12 mouse cellular contexts compared by ENCODE assay signal in the genomic region with DNA sequence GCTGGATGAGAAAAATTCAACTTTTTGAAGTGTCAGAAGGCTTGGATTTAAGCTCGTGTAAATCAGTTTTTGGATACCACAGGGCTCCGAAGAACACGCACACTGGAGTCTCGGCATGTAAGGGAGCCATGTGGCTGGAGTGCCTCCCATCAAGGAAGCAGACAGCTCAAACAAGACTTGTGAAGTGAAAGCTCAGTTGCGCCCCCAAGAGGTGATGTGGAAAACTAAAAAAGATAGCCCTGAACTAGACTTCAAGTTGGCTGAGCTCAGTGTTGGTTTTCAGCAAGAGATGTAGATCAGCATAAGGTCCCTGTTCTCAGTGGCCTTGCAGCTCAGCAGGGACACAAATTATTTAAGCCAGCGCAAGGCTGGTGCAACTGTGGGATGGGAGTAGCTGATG.
A peak's percentile ranks its signal among the peaks of the same experiment; 100 is the strongest.
DNase-seq lines count a peak whose midpoint lies in the region; ATAC-seq and TF ChIP-seq lines count a peak whose summit lies in the region.
"Had no signal": no experiment of that assay in that cellular context is flagged by ENCODE, and none has a peak within 500 bp of the region (broad histone marks: within the 10 kb centered on the region; RNA-seq: fewer than 3 reads in every experiment).

No protein-coding gene starts in this region.

- no peaks in the 10 kb centered on the region for H3K4me1 ChIP-seq in forebrain, postnatal 0 days (ENCODE audit: insufficient read depth)
- H3K4me1 ChIP-seq in forebrain, embryonic 15.5 days, result no peaks in the 10 kb centered on the region
- H3K4me1 ChIP-seq in MEL (ENCODE audit: control insufficient read depth in 1 of 2, insufficient read depth in 2 of 2, low read length in 2 of 2), result no peaks in the 10 kb centered on the region
- H3K4me1 ChIP-seq: kidney, embryonic 15.5 days; megakaryocyte, embryonic 14.5 days had no signal

- no peaks in the 10 kb centered on the region for H3K27me3 ChIP-seq in forebrain, postnatal 0 days (ENCODE audit: insufficient read depth, low read length)
- H3K27me3 ChIP-seq in forebrain, embryonic 15.5 days, result no peaks in the 10 kb centered on the region
- peaks cover 9 to 10% of the 10 kb centered on the region in 2 experiments for H3K27me3 ChIP-seq in MEL (ENCODE audit: control insufficient read depth in 1 of 2, insufficient read depth in 2 of 2, low read length in 2 of 2)
- H3K27me3 ChIP-seq: megakaryocyte, embryonic 14.5 days had no signal

- H3K36me3 ChIP-seq in forebrain, postnatal 0 days (ENCODE audit: insufficient read depth), result no peaks in the 10 kb centered on the region
- no peaks in the 10 kb centered on the region for H3K36me3 ChIP-seq in forebrain, embryonic 15.5 days
- no peaks in the 10 kb centered on the region for H3K36me3 ChIP-seq in MEL (ENCODE audit: control insufficient read depth in 1 of 2, insufficient read depth in 2 of 2, low read length in 2 of 2)
- H3K36me3 ChIP-seq: forebrain, embryonic 10.5 days; kidney, embryonic 15.5 days had no signal

- peak; percentile 16; the same call in 1 of the 2 replicates for TF ChIP-seq RAD21 in MEL (IDR thresholded peaks at IDR 0.05; ENCODE audit: low read depth, low read length)

- H3K4me2 ChIP-seq in forebrain, postnatal 0 days (ENCODE audit: low read depth), result no peak overlapping the region
- no peak overlapping the region for H3K4me2 ChIP-seq in forebrain, embryonic 15.5 days (replicated peaks)
- H3K4me2 ChIP-seq: kidney, embryonic 15.5 days had no signal

- TF ChIP-seq CTCF in forebrain, postnatal 0 days (IDR thresholded peaks at IDR 0.05; ENCODE audit: low read depth), result peak; percentile 44
- peak; percentile 33 to 52 (median 47) for TF ChIP-seq CTCF in MEL (IDR thresholded peaks at IDR 0.05 in 2 of 3, conservative IDR thresholded peaks at IDR 0.05 in 1 of 3; ENCODE audit: control insufficient read depth in 1 of 3, insufficient read depth in 1 of 3, low read depth in 2 of 3, low read length in 3 of 3, poor library complexity in 1 of 3, severe bottlenecking in 1 of 3)

- no peak for DNase-seq in forebrain, postnatal 0 days
- peak; percentile 5 for DNase-seq in lung, postnatal 36 days
- no peak for DNase-seq in lung, postnatal 4 days
- peak; percentile 65 for DNase-seq in MEL (ENCODE audit: low read depth, low spot score)
- peak; percentile 37 for DNase-seq in retina, embryonic 14.5 days (ENCODE audit: low spot score)
- DNase-seq in thymus, postnatal 36 days, result no peak
- DNase-seq in layer of hippocampus, adult 9-11 months, result no peak
- DNase-seq: left cerebral cortex, postnatal 4 days had no signal

- H3K9ac ChIP-seq in forebrain, postnatal 0 days, result no peak overlapping the region
- H3K9ac ChIP-seq in forebrain, embryonic 15.5 days (replicated peaks), result no peak overlapping the region
- H3K9ac ChIP-seq in MEL (ENCODE audit: control insufficient read depth, low read depth, low read length, poor library complexity, severe bottlenecking), result no peak overlapping the region
- H3K9ac ChIP-seq: kidney, embryonic 15.5 days had no signal

- no peaks in the 10 kb centered on the region for H3K79me2 ChIP-seq in MEL (ENCODE audit: control insufficient read depth, insufficient read depth, low read length, poor library complexity)

- no peak overlapping the region for H3K4me3 ChIP-seq in forebrain, postnatal 0 days (ENCODE audit: low read depth, low read length)
- no peak overlapping the region for H3K4me3 ChIP-seq in forebrain, embryonic 15.5 days
- H3K4me3 ChIP-seq in MEL (ENCODE audit: control insufficient read depth in 1 of 2, insufficient read depth in 1 of 2, low read depth in 2 of 2, low read length in 2 of 2), result no peak overlapping the region
- H3K4me3 ChIP-seq: forebrain, embryonic 10.5 days; kidney, embryonic 15.5 days; megakaryocyte, embryonic 14.5 days had no signal

- 82% methylated on average over 6 of the region's 6 CpGs for WGBS in forebrain, postnatal 0 days
- WGBS in forebrain, embryonic 15.5 days, result 79% methylated on average over 6 of the region's 6 CpGs

- no peak for TF ChIP-seq POLR2A in MEL (IDR thresholded peaks at IDR 0.05; ENCODE audit: control insufficient read depth in 1 of 2, insufficient read depth in 1 of 2, low read depth in 1 of 2, low read length in 2 of 2, poor library complexity in 1 of 2)

- TF ChIP-seq EP300 in MEL (IDR thresholded peaks at IDR 0.05; ENCODE audit: low read depth in 1 of 2, low read length in 2 of 2), result no peak

- H3K9me3 ChIP-seq in forebrain, postnatal 0 days (ENCODE audit: low read length), result no peaks in the 10 kb centered on the region
- H3K9me3 ChIP-seq in forebrain, embryonic 15.5 days, result no peaks in the 10 kb centered on the region
- no peaks in the 10 kb centered on the region for H3K9me3 ChIP-seq in MEL (replicated peaks; ENCODE audit: insufficient read depth, low read length)
- H3K9me3 ChIP-seq: forebrain, embryonic 10.5 days; kidney, embryonic 15.5 days; megakaryocyte, embryonic 14.5 days had no signal

- no peak for ATAC-seq in forebrain, postnatal 0 days
- ATAC-seq in forebrain, embryonic 15.5 days (replicated peaks), result no peak

- no peak overlapping the region for H3K27ac ChIP-seq in forebrain, postnatal 0 days (ENCODE audit: low read depth, low read length)
- H3K27ac ChIP-seq in forebrain, embryonic 15.5 days (replicated peaks), result no peak overlapping the region
- H3K27ac ChIP-seq in MEL (ENCODE audit: control insufficient read depth, low read depth, low read length), result no peak overlapping the region
- H3K27ac ChIP-seq: forebrain, embryonic 10.5 days; kidney, embryonic 15.5 days had no signal

TF ChIP-seq in MEL, 35 proteins besides CTCF, POLR2A, EP300 and RAD21:
- peak; percentile 42 for TF ChIP-seq SMC3 (IDR thresholded peaks at IDR 0.05; ENCODE audit: low read depth, low read length)
- no peak for TF ChIP-seq KAT2A (conservative IDR thresholded peaks at IDR 0.05; ENCODE audit: low read depth, low read length)
- no peak for TF ChIP-seq TCF12 (IDR thresholded peaks at IDR 0.05; ENCODE audit: low read depth, low read length)
- TF ChIP-seq CHD2 (IDR thresholded peaks at IDR 0.05; ENCODE audit: low read length), result no peak
- TF ChIP-seq ETS1 (IDR thresholded peaks at IDR 0.05; ENCODE audit: low read depth, low read length), result no peak
- no peak for TF ChIP-seq UBTF (IDR thresholded peaks at IDR 0.05; ENCODE audit: borderline replicate concordance, insufficient read depth, low read depth, low read length)

Comparison
In these comparisons a context has a peak if more than half of its experiments do, and no peak if none do; other contexts are left out.
1. DNase-seq: peak in lung, postnatal 36 days (single experiment), MEL (single experiment) and retina, embryonic 14.5 days (single experiment); none in forebrain, postnatal 0 days (single experiment), lung, postnatal 4 days (0 of 2), thymus, postnatal 36 days (0 of 2) and layer of hippocampus, adult 9-11 months (single experiment).